Mouse (Mus musculus) kidney, adult 2 months (tissue): ENCODE measurements around the gene Baz1a. TPM values are rescaled to one million over a fixed set of nuclear protein-coding genes. Genes with fewer than 3 reads are reported as not detected.

ENCODE experiments used
- DNase-seq: peaks from one replicate; pipeline ENCODE4 v3.0.0; 2021
- H3K27ac ChIP-seq: fragments of 200-500 bp; 2 replicates; pipeline ENCODE4 v1.5.1; 2012; ENCODE audit warnings: low read depth, low read length, control low read depth, inconsistent platforms; ENCODE audit not compliant: insufficient read depth
- H3K27me3 ChIP-seq: fragments of 200-500 bp; replicated peaks from 2 replicates; pipeline ENCODE4 v1.6.1; 2012; ENCODE audit warnings: mild to moderate bottlenecking, moderate library complexity, low read length, inconsistent platforms; ENCODE audit not compliant: control insufficient read depth, insufficient read depth
- H3K36me3 ChIP-seq: fragments of 200-500 bp; 2 replicates; pipeline ENCODE4 v1.6.1; 2012; ENCODE audit warnings: mild to moderate bottlenecking, moderate library complexity, low read length, inconsistent platforms; ENCODE audit not compliant: control insufficient read depth, insufficient read depth
- H3K4me1 ChIP-seq: fragments of 200-500 bp; 2 replicates; pipeline ENCODE4 v1.6.1; 2011; ENCODE audit warnings: low read length; ENCODE audit not compliant: control insufficient read depth, insufficient read depth
- H3K4me3 ChIP-seq: fragments of 200-500 bp; 2 replicates; pipeline ENCODE4 v1.5.1; 2011; ENCODE audit warnings: mild to moderate bottlenecking, low read depth, low read length, control low read depth; ENCODE audit not compliant: insufficient read depth
- CTCF ChIP-seq: fragments of 200-500 bp; conservative IDR thresholded peaks from 2 replicates; pipeline ENCODE4 v1.5.1; 2011; ENCODE audit warnings: low read depth, mild to moderate bottlenecking, control low read depth, low read length, moderate library complexity, mixed read lengths; ENCODE audit not compliant: insufficient read depth, insufficient read length
- POLR2A ChIP-seq: fragments of 200-500 bp; IDR thresholded peaks from one replicate; pipeline ENCODE4 v1.6.1; 2011; ENCODE audit warnings: low read depth, low read length, control low read depth
- WGBS: fragments of 180-500 bp; shearing (Covaris S2); methylation state at CpG from one replicate; pipeline ENCODE4 v1.1.7; 2018; 5-methylcytosine and 5-hydroxymethylcytosine counted together
- polyA plus RNA-seq: library from polyadenylated mRNA; depleted of rRNA; stranded (reverse); fragments of >200 nt; gene quantifications from 2 replicates; pipeline ENCODE4 v1.2.3, GENCODE M21; 2012

Baz1a gene
- polyA plus RNA-seq, 1 experiment: 3.8 TPM

- Histone ChIP-seq H3K27me3 (no peaks in the 10 kb centered on the region), H3K4me3 (no peak overlapping the region), H3K4me1 (peaks cover 6% of the 10 kb centered on the region; the same call in 1 of the 2 replicates), H3K27ac (no peak overlapping the region), H3K36me3 (no peaks in the 10 kb centered on the region)
- DNase-seq: peak; percentile 20
- no peak for TF ChIP-seq POLR2A
- 62% methylated on average over 2 of the region's 2 CpGs for WGBS
These were observed 40.5 kb upstream of the Baz1a start for GRCm38 (mm10) chr12:55054551-55055241.

GRCm38 (mm10) chr12:55053267-55053666 is 39.1 kb upstream of the Baz1a start:
- DNase-seq: no peak

GRCm38 (mm10) chr12:55051210-55052173 is 37.3 kb upstream of the Baz1a start:
- WGBS: 94% methylated on average over 8 of the region's 8 CpGs
- H3K36me3 ChIP-seq: no peaks in the 10 kb centered on the region

More at GRCm38 (mm10) chr12:55053267-55053666, 39.1 kb upstream of the Baz1a start:
- Histone ChIP-seq H3K4me1 (no peaks in the 10 kb centered on the region), H3K4me3 (no peak overlapping the region), H3K27ac (no peak overlapping the region), H3K27me3 (no peaks in the 10 kb centered on the region), H3K36me3 (no peaks in the 10 kb centered on the region)
- no peak for TF ChIP-seq POLR2A
- TF ChIP-seq CTCF: no peak
- WGBS: 92% methylated on average over 7 of the region's 7 CpGs

GRCm38 (mm10) chr12:55049731-55050353 is 35.7 kb upstream of the Baz1a start:
- Histone ChIP-seq H3K27ac (no peak overlapping the region), H3K4me1 (no peaks in the 10 kb centered on the region), H3K27me3 (no peaks in the 10 kb centered on the region), H3K4me3 (no peak overlapping the region), H3K36me3 (no peaks in the 10 kb centered on the region; the same call in 1 of the 2 replicates)
- WGBS: 91% methylated on average over 8 of the region's 8 CpGs
- no peak for TF ChIP-seq POLR2A
- TF ChIP-seq CTCF: no peak
- no peak for DNase-seq

More at GRCm38 (mm10) chr12:55051210-55052173, 37.3 kb upstream of the Baz1a start:
- Histone ChIP-seq H3K27ac (no peak overlapping the region), H3K27me3 (no peaks in the 10 kb centered on the region), H3K4me1 (no peaks in the 10 kb centered on the region), H3K4me3 (no peak overlapping the region)
- DNase-seq: no peak
- TF ChIP-seq POLR2A: no peak
- TF ChIP-seq CTCF: no peak

- no peaks in the 10 kb centered on the region; the same call in 1 of the 2 replicates for H3K36me3 ChIP-seq
- no peaks in the 10 kb centered on the region for H3K4me1 ChIP-seq
- H3K27ac ChIP-seq: no peak overlapping the region
- no peak overlapping the region for H3K4me3 ChIP-seq
- WGBS: 59% methylated on average over 15 of the region's 15 CpGs
- H3K27me3 ChIP-seq: no peaks in the 10 kb centered on the region
- DNase-seq: no peak
- TF ChIP-seq CTCF: no peak
- no peak for TF ChIP-seq POLR2A
These were observed 26.9 kb upstream of the Baz1a start for GRCm38 (mm10) chr12:55041011-55041410.

- Histone ChIP-seq H3K36me3 (no peaks in the 10 kb centered on the region), H3K4me3 (no peak overlapping the region), H3K4me1 (no peaks in the 10 kb centered on the region), H3K27ac (no peak overlapping the region), H3K27me3 (no peaks in the 10 kb centered on the region)
- 34% methylated on average over 3 of the region's 3 CpGs for WGBS
- no peak for TF ChIP-seq POLR2A
- no peak for TF ChIP-seq CTCF
- no peak for DNase-seq
These were observed 12.9 kb upstream of the Baz1a start for GRCm38 (mm10) chr12:55027088-55027487.

GRCm38 (mm10) chr12:55023284-55023683 is 9.1 kb upstream of the Baz1a start:
- Histone ChIP-seq H3K36me3 (no peaks in the 10 kb centered on the region), H3K27ac (no peak overlapping the region), H3K27me3 (no peaks in the 10 kb centered on the region), H3K4me3 (no peak overlapping the region), H3K4me1 (no peaks in the 10 kb centered on the region)
- DNase-seq: no peak
- no peak for TF ChIP-seq CTCF
- no peak for TF ChIP-seq POLR2A
- WGBS: 77% methylated on average over 2 of the region's 2 CpGs
